8 mouse cellular contexts compared by ENCODE assay signal in the genomic region with DNA sequence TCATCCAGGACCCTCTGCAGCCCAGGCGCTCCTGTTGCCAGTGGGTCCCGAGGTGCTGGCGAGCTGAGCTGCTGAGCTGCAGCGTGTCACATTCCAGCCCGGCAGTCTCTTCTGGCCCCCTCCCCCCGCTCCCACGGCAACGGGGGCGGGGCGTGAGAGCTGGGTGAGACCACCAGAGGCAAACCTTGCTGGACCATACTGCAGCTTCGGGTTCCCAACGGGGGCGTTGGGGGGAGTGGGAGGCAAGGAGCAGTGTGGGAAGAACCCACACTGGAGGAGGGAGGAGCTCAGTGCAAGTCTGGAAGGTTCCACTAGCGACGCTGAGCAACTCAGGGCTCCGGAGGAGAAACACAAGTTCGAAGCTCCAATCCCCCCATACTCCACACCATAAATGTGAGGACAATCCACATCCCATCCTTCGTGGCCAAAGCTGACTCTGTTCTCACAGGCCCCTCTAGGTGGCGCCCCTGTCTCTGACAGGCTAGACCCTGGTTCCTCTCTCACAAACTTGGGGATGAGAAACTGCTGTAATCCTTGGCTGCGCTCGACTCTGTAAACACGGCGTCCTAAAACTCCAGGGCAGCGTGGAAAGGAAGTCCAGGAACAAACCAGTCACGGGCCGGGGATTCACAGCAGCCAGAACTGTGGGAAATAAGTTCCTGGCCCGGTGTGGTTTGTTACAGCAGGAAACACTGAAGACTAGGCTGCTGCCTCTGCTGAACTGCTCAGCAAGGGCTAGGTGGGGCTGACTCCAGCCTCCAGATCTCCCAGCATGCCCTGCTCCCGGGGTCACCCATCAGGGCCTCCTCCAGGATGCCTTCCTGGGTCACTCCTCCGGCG. TPM values are rescaled to one million over a fixed set of nuclear protein-coding genes. Genes with fewer than 3 reads are reported as not detected.
A peak's percentile ranks its signal among the peaks of the same experiment; 100 is the strongest.
DNase-seq lines count a peak whose midpoint lies in the region; ATAC-seq and TF ChIP-seq lines count a peak whose summit lies in the region.

No protein-coding gene starts in this region.

- no peaks in the 10 kb centered on the region for H3K9me3 ChIP-seq in ES-Bruce4 (replicated peaks; ENCODE audit: control insufficient read depth, insufficient read depth, low read length, poor library complexity, severe bottlenecking)
- no peaks in the 10 kb centered on the region for H3K9me3 ChIP-seq in forebrain, postnatal 0 days (ENCODE audit: low read length)

- no peak for TF ChIP-seq EP300 in ES-Bruce4 (IDR thresholded peaks at IDR 0.05; ENCODE audit: insufficient read depth, low read depth, low read length)

- intact Hi-C loops in heart, postnatal 36 days (cut with DNase I) = loop anchor here (1.0 to 5.0 kb wide), 5 partner anchors 17 to 132 kb away; a partner anchor contains a TSS

- no peaks in the 10 kb centered on the region; the same call in 1 of the 2 replicates for H3K36me3 ChIP-seq in ES-Bruce4 (ENCODE audit: control insufficient read depth, insufficient read depth, low read length, poor library complexity, severe bottlenecking)
- H3K36me3 ChIP-seq in forebrain, postnatal 0 days (ENCODE audit: insufficient read depth) = peaks cover 8% of the 10 kb centered on the region; the same call in 1 of the 2 replicates

- peak overlapping the region; percentile 68 for H3K27ac ChIP-seq in ES-Bruce4 (ENCODE audit: insufficient read depth, low read length)
- no peak overlapping the region for H3K27ac ChIP-seq in cerebellum, adult 2 months (ENCODE audit: insufficient read depth, low read length)
- H3K27ac ChIP-seq in forebrain, postnatal 0 days (ENCODE audit: low read depth, low read length) = peak overlapping the region; percentile 41
- peak overlapping the region; percentile 84 for H3K27ac ChIP-seq in layer of hippocampus, adult 2 months

- peak; percentile 82 for TF ChIP-seq CTCF in ES-Bruce4 (IDR thresholded peaks at IDR 0.05; ENCODE audit: low read depth, low read length)
- peak; percentile 91 for TF ChIP-seq CTCF in cerebellum, adult 2 months (IDR thresholded peaks at IDR 0.05; ENCODE audit: borderline replicate concordance, insufficient read depth, low read depth, low read length)
- peak; percentile 90 for TF ChIP-seq CTCF in forebrain, postnatal 0 days (IDR thresholded peaks at IDR 0.05; ENCODE audit: low read depth)
- TF ChIP-seq CTCF in layer of hippocampus, adult 2 months (conservative IDR thresholded peaks at IDR 0.05) = peak; percentile 97
- peak; percentile 89 for TF ChIP-seq CTCF in lung, adult 2 months (IDR thresholded peaks at IDR 0.05; ENCODE audit: insufficient read depth, low read length)

- H3K4me1 ChIP-seq in ES-Bruce4 (ENCODE audit: control insufficient read depth, insufficient read depth, low read length) = no peaks in the 10 kb centered on the region
- H3K4me1 ChIP-seq in cerebellum, adult 2 months (ENCODE audit: control insufficient read depth, insufficient read depth, low read length) = no peaks in the 10 kb centered on the region
- H3K4me1 ChIP-seq in forebrain, postnatal 0 days (ENCODE audit: insufficient read depth) = no peaks in the 10 kb centered on the region
- H3K4me1 ChIP-seq in lung, adult 2 months (ENCODE audit: control insufficient read depth, insufficient read depth, low read length) = peaks cover 7% of the 10 kb centered on the region; the same call in 1 of the 2 replicates

- peak; percentile 91 for ATAC-seq in forebrain, postnatal 0 days
- ATAC-seq in neutrophil, adult 5-6 weeks (ENCODE audit: extremely low read depth, insufficient number of reproducible peaks, low FRiP score, poor library complexity, severe bottlenecking) = peak; percentile 20; the same call in 1 of the 2 replicates

- peak overlapping the region; percentile 44 for H3K4me2 ChIP-seq in forebrain, postnatal 0 days (ENCODE audit: low read depth)

- no peaks in the 10 kb centered on the region for H3K27me3 ChIP-seq in ES-Bruce4 (ENCODE audit: control insufficient read depth, insufficient read depth, low read length, poor library complexity, severe bottlenecking)
- H3K27me3 ChIP-seq in cerebellum, adult 2 months (ENCODE audit: control insufficient read depth, insufficient read depth, low read length) = no peaks in the 10 kb centered on the region
- H3K27me3 ChIP-seq in forebrain, postnatal 0 days (ENCODE audit: insufficient read depth, low read length) = no peaks in the 10 kb centered on the region

- DNase-seq in cerebellum, adult 2 months = peak; percentile 72 to 81
- peak; percentile 91 for DNase-seq in forebrain, postnatal 0 days
- peak; percentile 92 to 93 for DNase-seq in heart, postnatal 36 days
- peak; percentile 87 to 89 for DNase-seq in layer of hippocampus, adult 2 months (ENCODE audit: low spot score in 2 of 2)
- peak; percentile 84 for DNase-seq in lung, adult 2 months
- peak; percentile 82 for DNase-seq in testis, postnatal 14 days (ENCODE audit: low spot score)

- H3K4me3 ChIP-seq in ES-Bruce4 (ENCODE audit: low read depth, low read length) = peak overlapping the region; percentile 61
- peak overlapping the region; percentile 38 for H3K4me3 ChIP-seq in cerebellum, adult 2 months (replicated peaks; ENCODE audit: insufficient read depth, low read depth, low read length)
- peak overlapping the region; percentile 14 for H3K4me3 ChIP-seq in forebrain, postnatal 0 days (ENCODE audit: low read depth, low read length)
- peak overlapping the region; percentile 33 for H3K4me3 ChIP-seq in layer of hippocampus, adult 2 months
- H3K4me3 ChIP-seq in lung, adult 2 months (replicated peaks; ENCODE audit: extremely low read depth, low read depth, low read length) = no peak overlapping the region

- peak overlapping the region; percentile 31 for H3K9ac ChIP-seq in ES-Bruce4 (ENCODE audit: low read depth, poor library complexity, severe bottlenecking)
- peak overlapping the region; percentile 40; the same call in 1 of the 2 replicates for H3K9ac ChIP-seq in forebrain, postnatal 0 days

- 5% methylated on average over 30 of the region's 30 CpGs for WGBS in cerebellum, adult 2 months
- 3% methylated on average over 30 of the region's 30 CpGs for WGBS in forebrain, postnatal 0 days
- 4% methylated on average over 30 of the region's 30 CpGs for WGBS in lung, adult 2 months

- peak; percentile 71 for TF ChIP-seq POLR2A in ES-Bruce4 (IDR thresholded peaks at IDR 0.05; ENCODE audit: insufficient read depth, low read length)
- TF ChIP-seq POLR2A in cerebellum, adult 2 months (IDR thresholded peaks at IDR 0.05; ENCODE audit: borderline replicate concordance, insufficient read depth, low read length) = no peak
- no peak for TF ChIP-seq POLR2A in lung, adult 2 months (IDR thresholded peaks at IDR 0.05; ENCODE audit: borderline replicate concordance, extremely low read depth, low read depth, low read length)

RNA-seq across cellular contexts. Expression of a gene that starts 41.0 kb away (rescaled TPM):
- 14.2 and 15.2 TPM in 2 replicates for polyA plus RNA-seq in ES-Bruce4 (2011; ENCODE audit: insufficient read depth, insufficient read length, low read depth, missing spikeins)
- polyA plus RNA-seq in cerebellum, adult 2 months (2012; rRNA removed) = 4.9 and 5.2 TPM in 2 replicates
- total RNA-seq in forebrain, postnatal 0 days (2014; rRNA removed) = 9.2 and 10.9 TPM in 2 replicates
- polyA plus RNA-seq in forebrain, postnatal 0 days (2015; fragmentation: Nextera tagmentation; extraction: Ambion mirVana) = 2.7 and 3.3 TPM in 2 replicates
- 10 to 100 TPM; 21.0 to 23.6 TPM for total RNA-seq in heart, postnatal 36 days (2021)
- total RNA-seq in layer of hippocampus, adult 2 months (2021) = 10 to 100 TPM; 60.2 to 62.1 TPM
- 29.0 and 32.0 TPM in 2 replicates for polyA plus RNA-seq in lung, adult 2 months (2012; rRNA removed)
- 0.23 and 0.49 TPM in 2 replicates for total RNA-seq in neutrophil, adult 5-6 weeks (2017)

RNA-seq across cellular contexts. Expression of a gene that starts 46.6 kb away (rescaled TPM):
- polyA plus RNA-seq in ES-Bruce4 (2011; ENCODE audit: insufficient read depth, insufficient read length, low read depth, missing spikeins) = 0.76 and 0.97 TPM in 2 replicates
- 0.10 and 0.18 TPM in 2 replicates for polyA plus RNA-seq in cerebellum, adult 2 months (2012; rRNA removed)
- not detected in 2 replicates for total RNA-seq in forebrain, postnatal 0 days (2014; rRNA removed)
- polyA plus RNA-seq in forebrain, postnatal 0 days (2015; fragmentation: Nextera tagmentation; extraction: Ambion mirVana) = not detected in 2 replicates
- not detected for total RNA-seq in heart, postnatal 36 days (2021)
- total RNA-seq in layer of hippocampus, adult 2 months (2021) = not detected
- polyA plus RNA-seq in lung, adult 2 months (2012; rRNA removed) = 0.08 TPM in 1 of 2 replicates, not detected in the other
- not detected in 2 replicates for total RNA-seq in neutrophil, adult 5-6 weeks (2017)
